Mouse (Mus musculus): ENCODE results near the gene C77080. TPM values are rescaled to one million over a fixed set of nuclear protein-coding genes. Genes with fewer than 3 reads are reported as not detected.
A peak's percentile ranks its signal among the peaks of the same experiment; 100 is the strongest.
"Not testable (repeated sequence)": the region's sequence is repeated elsewhere in the genome, so short reads cannot be mapped to it uniquely, and the experiment has no call there.

Gene C77080
- polyA plus RNA-seq, 1 experiment from 2014 or later: 9.6 TPM

GRCm38 (mm10) chr4:129222019-129222925, 38.9 kb downstream of the C77080 start:
- WGBS: 75% methylated on average over 31 of the region's 31 CpGs
- no peak overlapping the region for H3K4me2 ChIP-seq
- no peak overlapping the region for H3K9ac ChIP-seq
- H3K4me3 ChIP-seq: no peak overlapping the region
- H3K27ac ChIP-seq: no peak overlapping the region
- H3K4me1 ChIP-seq: peaks cover 77% of the 10 kb centered on the region
- peaks cover 73% of the 10 kb centered on the region for H3K36me3 ChIP-seq
- H3K9me3 ChIP-seq: no peaks in the 10 kb centered on the region
- no peak for ATAC-seq (ENCODE audit: insufficient number of reproducible peaks, low FRiP score, low TSS enrichment, low read depth)
- no peaks in the 10 kb centered on the region for H3K27me3 ChIP-seq

GRCm38 (mm10) chr4:129221097-129222010, 39.9 kb downstream of the C77080 start:
- H3K4me1 ChIP-seq: peaks cover 68% of the 10 kb centered on the region
- no peak for ATAC-seq (ENCODE audit: insufficient number of reproducible peaks, low FRiP score, low TSS enrichment, low read depth)
- H3K9me3 ChIP-seq: no peaks in the 10 kb centered on the region
- no peak overlapping the region for H3K9ac ChIP-seq
- WGBS: 76% methylated on average over 23 of the region's 23 CpGs
- peaks cover 82% of the 10 kb centered on the region for H3K36me3 ChIP-seq
- H3K27me3 ChIP-seq: no peaks in the 10 kb centered on the region
- no peak overlapping the region for H3K4me3 ChIP-seq
- no peak overlapping the region for H3K27ac ChIP-seq
- H3K4me2 ChIP-seq: no peak overlapping the region

- Histone ChIP-seq H3K9ac (no peak overlapping the region), H3K36me3 (peaks cover 87% of the 10 kb centered on the region), H3K9me3 (no peaks in the 10 kb centered on the region), H3K4me3 (no peak overlapping the region), H3K27me3 (no peaks in the 10 kb centered on the region), H3K4me1 (peaks cover 61% of the 10 kb centered on the region), H3K4me2 (no peak overlapping the region), H3K27ac (peak overlapping the region; percentile 13; the same call in 1 of the 2 replicates)
- 64% methylated on average over 7 of the region's 7 CpGs for WGBS
- no peak for ATAC-seq (ENCODE audit: insufficient number of reproducible peaks, low FRiP score, low TSS enrichment, low read depth)
Observed at GRCm38 (mm10) chr4:129220376-129221089, 40.7 kb downstream of the C77080 start.

- 55% methylated on average over 10 of the region's 10 CpGs for WGBS
- Histone ChIP-seq H3K27me3 (no peaks in the 10 kb centered on the region), H3K27ac (peak overlapping the region; percentile 86), H3K9ac (no peak overlapping the region), H3K9me3 (no peaks in the 10 kb centered on the region), H3K4me1 (peaks cover 55% of the 10 kb centered on the region), H3K36me3 (peaks cover 92% of the 10 kb centered on the region), H3K4me3 (no peak overlapping the region), H3K4me2 (no peak overlapping the region)
- ATAC-seq (ENCODE audit: insufficient number of reproducible peaks, low FRiP score, low TSS enrichment, low read depth): no peak
Observed at GRCm38 (mm10) chr4:129219198-129219597, 42.0 kb downstream of the C77080 start.

- H3K27me3 ChIP-seq: no peaks in the 10 kb centered on the region
- WGBS: 42% methylated on average over 7 of the region's 7 CpGs
- ATAC-seq (ENCODE audit: insufficient number of reproducible peaks, low FRiP score, low TSS enrichment, low read depth): no peak
- H3K9ac ChIP-seq: no peak overlapping the region
- H3K4me1 ChIP-seq: peaks cover 50% of the 10 kb centered on the region
- peaks cover 92% of the 10 kb centered on the region for H3K36me3 ChIP-seq
- H3K9me3 ChIP-seq: no peaks in the 10 kb centered on the region
- no peak overlapping the region for H3K4me2 ChIP-seq
- no peak overlapping the region for H3K4me3 ChIP-seq
- peak overlapping the region; percentile 86 for H3K27ac ChIP-seq
Observed at GRCm38 (mm10) chr4:129218569-129219175, 42.5 kb downstream of the C77080 start.

GRCm38 (mm10) chr4:129212486-129212885, 48.7 kb downstream of the C77080 start:
- H3K4me1 ChIP-seq; H3K9me3 ChIP-seq; H3K4me3 ChIP-seq; H3K9ac ChIP-seq; H3K27me3 ChIP-seq; H3K27ac ChIP-seq; ATAC-seq (ENCODE audit: insufficient number of reproducible peaks, low FRiP score, low TSS enrichment, low read depth); H3K4me2 ChIP-seq: not testable (repeated sequence)
- 80% methylated on average over 3 of the region's 3 CpGs for WGBS
- H3K36me3 ChIP-seq: peaks cover 87% of the 10 kb centered on the region

- H3K4me2 ChIP-seq: no peak overlapping the region
- ATAC-seq (ENCODE audit: insufficient number of reproducible peaks, low FRiP score, low TSS enrichment, low read depth): no peak
- no peak overlapping the region for H3K4me3 ChIP-seq
- no peaks in the 10 kb centered on the region for H3K4me1 ChIP-seq
- no peaks in the 10 kb centered on the region for H3K9me3 ChIP-seq
- WGBS: 70% methylated on average over 4 of the region's 4 CpGs
- H3K27me3 ChIP-seq: no peaks in the 10 kb centered on the region
- H3K27ac ChIP-seq: no peak overlapping the region
- H3K9ac ChIP-seq: no peak overlapping the region
- H3K36me3 ChIP-seq: peaks cover 87% of the 10 kb centered on the region
Observed at GRCm38 (mm10) chr4:129211461-129211860, 49.7 kb downstream of the C77080 start.

GRCm38 (mm10) chr4:129209504-129209903, 51.7 kb downstream of the C77080 start:
- peaks cover 89% of the 10 kb centered on the region for H3K36me3 ChIP-seq
- ATAC-seq (ENCODE audit: insufficient number of reproducible peaks, low FRiP score, low TSS enrichment, low read depth): no peak
- no peak overlapping the region for H3K4me3 ChIP-seq
- H3K27me3 ChIP-seq: no peaks in the 10 kb centered on the region
- no peaks in the 10 kb centered on the region for H3K4me1 ChIP-seq
- no peak overlapping the region for H3K27ac ChIP-seq
- no peak overlapping the region for H3K9ac ChIP-seq
- H3K4me2 ChIP-seq: no peak overlapping the region
- WGBS: 56% methylated on average over 7 of the region's 7 CpGs
- H3K9me3 ChIP-seq: no peaks in the 10 kb centered on the region

- ATAC-seq (ENCODE audit: insufficient number of reproducible peaks, low FRiP score, low TSS enrichment, low read depth): no peak
- WGBS: 91% methylated on average over 8 of the region's 8 CpGs
- Histone ChIP-seq H3K36me3 (peaks cover 86% of the 10 kb centered on the region), H3K4me2 (no peak overlapping the region), H3K27ac (no peak overlapping the region), H3K4me3 (no peak overlapping the region), H3K9ac (no peak overlapping the region), H3K4me1 (no peaks in the 10 kb centered on the region), H3K27me3 (no peaks in the 10 kb centered on the region), H3K9me3 (no peaks in the 10 kb centered on the region)
Observed at GRCm38 (mm10) chr4:129206792-129207191, 54.4 kb downstream of the C77080 start.

- no peaks in the 10 kb centered on the region for H3K4me1 ChIP-seq
- no peak for ATAC-seq (ENCODE audit: insufficient number of reproducible peaks, low FRiP score, low TSS enrichment, low read depth)
- 90% methylated on average over 10 of the region's 10 CpGs for WGBS
- no peak overlapping the region for H3K4me3 ChIP-seq
- no peaks in the 10 kb centered on the region for H3K9me3 ChIP-seq
- H3K36me3 ChIP-seq: peaks cover 87% of the 10 kb centered on the region
- H3K27ac ChIP-seq: no peak overlapping the region
- no peak overlapping the region for H3K4me2 ChIP-seq
- H3K27me3 ChIP-seq: no peaks in the 10 kb centered on the region
- no peak overlapping the region for H3K9ac ChIP-seq
Observed at GRCm38 (mm10) chr4:129204655-129205054, 56.5 kb downstream of the C77080 start.

GRCm38 (mm10) chr4:129197514-129197913, 63.7 kb downstream of the C77080 start:
- H3K9ac ChIP-seq: no peak overlapping the region

More at GRCm38 (mm10) chr4:129197514-129197913, 63.7 kb downstream of the C77080 start:
- Histone ChIP-seq H3K4me1 (no peaks in the 10 kb centered on the region), H3K4me3 (no peak overlapping the region), H3K27ac (no peak overlapping the region), H3K9me3 (no peaks in the 10 kb centered on the region), H3K36me3 (peaks cover 70% of the 10 kb centered on the region), H3K27me3 (no peaks in the 10 kb centered on the region), H3K4me2 (no peak overlapping the region)
- 98% methylated on average over 6 of the region's 6 CpGs for WGBS
- no peak for ATAC-seq (ENCODE audit: insufficient number of reproducible peaks, low FRiP score, low TSS enrichment, low read depth)
